ENCODE assay signal across 8 mouse cellular contexts in the genomic region with DNA sequence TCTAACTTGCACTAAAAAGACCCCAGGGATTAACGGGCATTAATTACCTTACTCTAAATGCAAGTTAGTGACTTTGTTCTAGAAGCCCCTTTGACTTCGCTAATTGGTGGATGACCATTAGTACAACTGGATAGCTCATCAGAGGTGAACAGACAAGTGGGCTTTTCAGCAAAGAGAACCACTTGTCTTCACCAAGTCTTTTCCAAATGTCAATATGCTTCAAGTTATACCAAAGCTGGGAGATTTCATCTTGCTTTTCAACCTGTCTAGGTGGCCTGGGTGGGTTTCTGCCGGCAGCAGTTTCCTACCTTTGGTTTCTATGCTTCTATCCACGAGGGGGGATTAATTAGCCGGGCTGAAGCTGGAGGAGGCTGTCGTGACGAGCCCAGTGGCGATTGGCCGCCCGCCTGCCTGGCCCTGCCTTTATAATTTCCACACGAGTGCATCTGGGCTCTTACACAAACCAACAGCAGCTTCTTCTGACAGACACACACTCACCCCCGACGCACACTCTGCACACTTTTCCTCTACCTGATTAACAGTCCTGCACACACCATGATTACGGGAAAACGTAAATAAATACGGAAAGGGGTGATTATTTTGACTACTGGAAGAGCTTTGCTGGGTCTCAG. TPM values are rescaled to one million over a fixed set of nuclear protein-coding genes. Genes with fewer than 3 reads are reported as not detected.
DNase-seq lines count a peak whose midpoint lies in the region; ATAC-seq and TF ChIP-seq lines count a peak whose summit lies in the region.

Gene Mab21l1 (plus strand): TSS at position 455 of the 632 bp plus-strand sequence.

- H3K4me1 ChIP-seq in lung, embryonic 15.5 days, result peaks cover 25% of the 10 kb centered on the region
- no peaks in the 10 kb centered on the region for H3K4me1 ChIP-seq in kidney, adult 2 months (ENCODE audit: control insufficient read depth, insufficient read depth, low read length)
- peaks cover 58% of the 10 kb centered on the region for H3K4me1 ChIP-seq in midbrain, embryonic 13.5 days (replicated peaks)

- peak within 1 kb of the TSS; percentile 62 for H3K4me2 ChIP-seq in lung, embryonic 15.5 days
- H3K4me2 ChIP-seq in midbrain, embryonic 13.5 days (replicated peaks), result peak within 1 kb of the TSS; percentile 63

- no peak for DNase-seq in lung, adult 18-20 months
- peak; percentile 94 to 96 for DNase-seq in cerebellum, postnatal 36 days
- peak; percentile 67 to 84 for DNase-seq in gastrocnemius, postnatal 4 days (ENCODE audit: low spot score in 2 of 2)
- peak; percentile 25 for DNase-seq in kidney, adult 2 months
- no peak for DNase-seq in layer of hippocampus, postnatal 14 days (ENCODE audit: low spot score in 2 of 2)
- no peak for DNase-seq in urinary bladder, adult 18-20 months (ENCODE audit: low spot score in 2 of 2)

- H3K27ac ChIP-seq in lung, embryonic 15.5 days, result no peak within 1 kb of the TSS
- H3K27ac ChIP-seq in kidney, adult 2 months (ENCODE audit: insufficient read depth, low read depth, low read length), result no peak within 1 kb of the TSS
- peak within 1 kb of the TSS; percentile 94 for H3K27ac ChIP-seq in midbrain, embryonic 13.5 days

- H3K36me3 ChIP-seq in lung, embryonic 15.5 days, result no peaks in the 10 kb centered on the region
- no peaks in the 10 kb centered on the region for H3K36me3 ChIP-seq in kidney, adult 2 months (ENCODE audit: control insufficient read depth, insufficient read depth, low read length)
- no peaks in the 10 kb centered on the region for H3K36me3 ChIP-seq in midbrain, embryonic 13.5 days

- H3K9ac ChIP-seq in lung, embryonic 15.5 days, result no peak within 1 kb of the TSS
- H3K9ac ChIP-seq in midbrain, embryonic 13.5 days (replicated peaks), result peak within 1 kb of the TSS; percentile 94

- TF ChIP-seq POLR2A in kidney, adult 2 months (IDR thresholded peaks at IDR 0.05; ENCODE audit: low read depth, low read length), result no peak

- no peak for ATAC-seq in lung, embryonic 15.5 days (ENCODE audit: borderline replicate concordance, extremely low read depth, low FRiP score, low TSS enrichment)
- ATAC-seq in midbrain, embryonic 13.5 days, result peak; percentile 74

- TF ChIP-seq CTCF in kidney, adult 2 months (conservative IDR thresholded peaks at IDR 0.05; ENCODE audit: insufficient read depth, insufficient read length, low read depth, low read length), result no peak

- H3K27me3 ChIP-seq in lung, embryonic 15.5 days, result peaks cover 82% of the 10 kb centered on the region
- H3K27me3 ChIP-seq in kidney, adult 2 months (replicated peaks; ENCODE audit: control insufficient read depth, insufficient read depth, low read length), result no peaks in the 10 kb centered on the region
- peaks cover 37% of the 10 kb centered on the region for H3K27me3 ChIP-seq in midbrain, embryonic 13.5 days

- H3K9me3 ChIP-seq in lung, embryonic 15.5 days, result no peaks in the 10 kb centered on the region
- H3K9me3 ChIP-seq in midbrain, embryonic 13.5 days, result no peaks in the 10 kb centered on the region

- peak within 1 kb of the TSS; percentile 37 for H3K4me3 ChIP-seq in lung, embryonic 15.5 days
- H3K4me3 ChIP-seq in kidney, adult 2 months (ENCODE audit: insufficient read depth, low read depth, low read length), result no peak within 1 kb of the TSS
- peak within 1 kb of the TSS; percentile 72 for H3K4me3 ChIP-seq in midbrain, embryonic 13.5 days (replicated peaks)

- 10% methylated on average over 16 of the region's 16 CpGs for WGBS in lung, embryonic 15.5 days
- WGBS in kidney, adult 2 months, result 45% methylated on average over 16 of the region's 16 CpGs
- under 1% methylated on average over 16 of the region's 16 CpGs for WGBS in midbrain, embryonic 13.5 days

RNA-seq across cellular contexts. Expression of gene Mab21l1, which starts in this region (rescaled TPM):
- polyA plus RNA-seq in lung, embryonic 15.5 days (2015; fragmentation: Nextera tagmentation; extraction: Ambion mirVana), result 0.54 and 1.1 TPM in 2 replicates
- 1 to 10 TPM; 4.6 to 5.1 TPM for total RNA-seq in gastrocnemius, postnatal 4 days (2021)
- polyA plus RNA-seq in kidney, adult 2 months (2012; rRNA removed), result 0.05 and 0.08 TPM in 2 replicates
- 157 and 181 TPM in 2 replicates for polyA plus RNA-seq in midbrain, embryonic 13.5 days (2015; fragmentation: Nextera tagmentation; extraction: Ambion mirVana)
- under 1 TPM; 0.64 to 0.71 TPM for total RNA-seq in layer of hippocampus, postnatal 14 days (2021)

Comparison
In these comparisons a context has a peak if more than half of its experiments do, and no peak if none do; other contexts are left out.
1. RNA of gene Mab21l1 (polyA plus RNA-seq): 157 to 181 TPM in midbrain, embryonic 13.5 days; 0.54 to 1.1 TPM in lung, embryonic 15.5 days and 0.05 to 0.08 TPM in kidney, adult 2 months; every median in the first group is over 10 times any median in the second.
2. Peak in DNase-seq in kidney, adult 2 months; RNA of the gene not detected or under 1 TPM.
3. DNase-seq: peak in cerebellum, postnatal 36 days (2 of 2) and gastrocnemius, postnatal 4 days (2 of 2); none in lung, adult 18-20 months (0 of 2), layer of hippocampus, postnatal 14 days (0 of 2) and urinary bladder, adult 18-20 months (0 of 2).